Mouse (Mus musculus) hindbrain, embryonic 10.5 days (tissue): ENCODE measurements around the gene Gtf2f1. TPM values are rescaled to one million over a fixed set of nuclear protein-coding genes. Genes with fewer than 3 reads are reported as not detected.

Experiments
- DNase-seq: peaks from one replicate; pipeline ENCODE4 v3.0.0-alpha.2; 2017; ENCODE audit warnings: low spot score
- H3K27ac ChIP-seq: fragments of 300-500 bp; sonication (generic); 2 replicates; pipeline ENCODE4 v1.5.1; 2016; ENCODE audit warnings: mild to moderate bottlenecking, moderate library complexity
- H3K27me3 ChIP-seq: fragments of 300-500 bp; sonication (generic); 2 replicates; pipeline ENCODE4 v1.6.1; 2016; ENCODE audit warnings: mild to moderate bottlenecking; ENCODE audit not compliant: poor library complexity, insufficient read depth, severe bottlenecking
- H3K36me3 ChIP-seq: fragments of 300-500 bp; sonication (generic); 2 replicates; pipeline ENCODE4 v1.6.1; 2016; ENCODE audit warnings: mild to moderate bottlenecking, moderate library complexity
- H3K4me1 ChIP-seq: fragments of 300-500 bp; sonication (generic); replicated peaks from 2 replicates; pipeline ENCODE4 v1.6.1; 2016; ENCODE audit warnings: mild to moderate bottlenecking
- H3K4me3 ChIP-seq: fragments of 300-500 bp; sonication (generic); 2 replicates; pipeline ENCODE4 v1.5.1; 2016; ENCODE audit warnings: mild to moderate bottlenecking, moderate library complexity
- H3K9me3 ChIP-seq: fragments of 300-500 bp; sonication (generic); 2 replicates; pipeline ENCODE4 v1.6.1; 2016; ENCODE audit warnings: mild to moderate bottlenecking, moderate library complexity
- WGBS: fragments of 180-500 bp; shearing (Covaris S2); methylation state at CpG from one replicate; pipeline ENCODE4 v1.1.7; 2016; 5-methylcytosine and 5-hydroxymethylcytosine counted together
- polyA plus RNA-seq: library from polyadenylated mRNA; unstranded; fragments of >200 nt; fragmentation: Nextera tagmentation; extraction: Ambion mirVana; gene quantifications from 2 replicates; pipeline ENCODE4 v1.2.1, GENCODE M21; 2016

The Gtf2f1 gene
- polyA plus RNA-seq, 1 experiment from 2014 or later: 71.0 TPM

- DNase-seq: peak; percentile 57
- Histone ChIP-seq H3K4me1 (peaks cover 26% of the 10 kb centered on the region), H3K27ac (peak within 1 kb of the TSS; percentile 99), H3K4me3 (peak within 1 kb of the TSS; percentile 77), H3K36me3 (peaks cover 36% of the 10 kb centered on the region), H3K27me3 (no peaks in the 10 kb centered on the region), H3K9me3 (no peaks in the 10 kb centered on the region)
- WGBS: under 1% methylated on average over 98 of the region's 99 CpGs
These were observed 20.0 kb upstream of the Gtf2f1 start, which contains the start of gene Khsrp for GRCm38 (mm10) chr17:57030931-57031660. Gene Khsrp, minus strand, starts transcription at chr17:57031522.

DNA sequence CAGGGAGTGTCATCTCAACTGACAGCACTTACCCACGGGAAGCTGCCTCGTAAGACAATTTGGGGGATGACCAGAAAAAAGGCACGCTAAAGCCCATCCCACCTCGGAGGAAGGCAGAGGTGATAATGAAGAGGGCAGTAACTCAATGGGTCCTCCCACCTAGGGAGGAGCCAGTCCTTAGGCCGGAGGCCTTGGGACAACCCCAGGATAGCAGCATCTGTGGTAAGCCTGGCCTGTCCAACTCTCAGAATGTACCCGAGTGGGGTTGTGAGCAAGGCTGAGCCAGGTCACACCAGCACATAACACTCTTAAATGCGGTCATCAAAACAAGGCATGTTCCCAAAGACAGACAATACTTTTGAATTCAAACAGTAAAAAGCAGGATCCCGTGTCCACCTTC is 18.6 kb upstream of the Gtf2f1 start:
- Histone ChIP-seq H3K27ac (no peak overlapping the region), H3K4me1 (peaks cover 26% of the 10 kb centered on the region), H3K4me3 (peak overlapping the region; percentile 77), H3K36me3 (peaks cover 50% of the 10 kb centered on the region), H3K27me3 (no peaks in the 10 kb centered on the region), H3K9me3 (no peaks in the 10 kb centered on the region)
- 56% methylated on average over 8 of the region's 8 CpGs for whole genome bisulfite sequencing
- no peak for DNase-seq

DNA sequence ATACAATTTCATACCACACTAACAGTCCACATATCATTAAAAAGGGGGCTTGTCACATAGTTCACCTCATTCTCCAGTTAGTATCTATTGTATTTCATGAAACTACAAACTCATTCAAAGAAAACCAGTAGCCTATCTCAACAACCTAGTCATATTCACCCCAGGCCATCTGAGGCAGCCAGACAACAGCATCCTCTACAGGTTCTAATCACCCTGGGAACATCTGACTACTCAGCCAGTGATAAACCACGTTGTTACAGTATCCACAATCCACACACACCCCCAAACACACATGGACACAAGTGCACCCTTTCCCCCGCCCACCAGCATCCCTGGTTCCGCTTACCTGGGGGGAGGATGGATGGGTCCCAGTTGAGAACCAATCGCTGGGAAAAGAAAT is 16.4 kb upstream of the Gtf2f1 start:
- Histone ChIP-seq H3K4me3 (no peak overlapping the region), H3K36me3 (peaks cover 72% of the 10 kb centered on the region), H3K4me1 (peaks cover 22% of the 10 kb centered on the region), H3K27me3 (no peaks in the 10 kb centered on the region), H3K27ac (no peak overlapping the region), H3K9me3 (no peaks in the 10 kb centered on the region)
- 91% methylated on average over 4 of the region's 4 CpGs for WGBS
- DNase-seq: no peak

DNA sequence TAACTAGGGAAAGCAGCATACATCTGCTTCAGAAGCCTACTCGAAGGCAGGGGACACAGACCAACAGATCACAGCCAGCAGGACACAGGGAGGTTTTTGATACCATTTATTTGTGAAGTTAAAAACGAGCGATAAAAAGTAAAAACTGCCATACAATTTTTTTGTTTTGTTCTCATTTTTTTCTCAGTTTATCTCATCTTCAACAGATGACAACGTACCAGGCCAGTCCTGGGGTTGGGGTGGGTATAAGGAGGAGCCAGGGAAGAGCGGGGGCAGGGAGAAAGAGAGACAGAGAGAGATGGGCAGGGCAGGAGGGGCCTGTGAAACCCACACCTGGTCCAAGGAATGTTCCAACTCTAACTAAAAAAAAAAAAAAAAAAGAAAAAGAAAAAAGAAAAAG is 9.9 kb upstream of the Gtf2f1 start:
- no peak overlapping the region for H3K4me3 ChIP-seq
- no peak for DNase-seq
- peaks cover 69% of the 10 kb centered on the region for H3K36me3 ChIP-seq
- H3K4me1 ChIP-seq: no peaks in the 10 kb centered on the region
- H3K9me3 ChIP-seq: no peaks in the 10 kb centered on the region
- WGBS: 92% methylated on average over 5 of the region's 5 CpGs
- no peak overlapping the region for H3K27ac ChIP-seq
- H3K27me3 ChIP-seq: no peaks in the 10 kb centered on the region

DNA sequence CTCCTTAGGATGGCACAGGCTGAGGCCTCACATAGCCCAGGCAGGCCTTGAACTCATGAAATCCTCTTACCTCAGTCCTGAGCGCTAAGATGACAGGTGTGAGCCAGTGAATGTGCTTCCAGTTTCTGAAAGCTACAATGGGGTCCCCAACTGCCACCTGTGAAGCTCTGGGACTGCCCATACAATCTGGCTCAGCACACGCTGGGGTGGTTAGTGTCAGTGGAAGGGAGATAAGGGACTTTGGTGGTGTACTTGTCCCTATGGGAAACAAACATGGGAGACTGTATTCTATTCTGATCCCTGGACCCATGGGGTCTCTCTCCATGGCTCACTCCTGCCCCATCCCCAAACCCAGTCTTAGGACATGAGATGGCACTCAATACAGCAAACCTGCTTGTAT is 8.6 kb upstream of the Gtf2f1 start:
- no peak for DNase-seq
- Histone ChIP-seq H3K4me1 (no peaks in the 10 kb centered on the region), H3K27ac (no peak overlapping the region), H3K9me3 (no peaks in the 10 kb centered on the region), H3K4me3 (no peak overlapping the region), H3K27me3 (no peaks in the 10 kb centered on the region), H3K36me3 (peaks cover 57% of the 10 kb centered on the region)
- 84% methylated on average over 2 of the region's 2 CpGs for WGBS

GRCm38 (mm10) chr17:57012245-57012795 is 1.2 kb upstream of the Gtf2f1 start:
- 76% methylated on average over 13 of the region's 13 CpGs for WGBS
- Histone ChIP-seq H3K27ac (peak overlapping the region; percentile 97), H3K4me3 (peak overlapping the region; percentile 78), H3K36me3 (peaks cover 23% of the 10 kb centered on the region), H3K9me3 (no peaks in the 10 kb centered on the region), H3K4me1 (peaks cover 23% of the 10 kb centered on the region), H3K27me3 (no peaks in the 10 kb centered on the region)
- DNase-seq: no peak

DNA sequence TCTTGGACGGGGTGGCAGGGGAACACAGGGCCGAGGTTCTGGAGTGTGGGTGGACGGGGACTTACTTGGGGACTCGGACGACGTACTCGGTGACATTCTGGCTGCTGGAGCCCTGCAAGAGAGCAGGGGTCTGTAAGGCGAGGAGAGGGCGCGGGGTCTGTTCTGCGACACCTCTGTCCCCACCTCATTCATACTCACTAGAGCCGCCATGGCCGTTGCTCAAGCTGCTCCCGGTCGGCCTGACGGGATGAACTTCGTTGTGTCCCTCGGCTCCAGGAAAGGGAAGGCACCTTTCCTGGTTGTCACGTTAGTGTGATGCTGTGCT is 215 bp downstream of the Gtf2f1 start:
- DNase-seq: no peak
- WGBS: under 1% methylated on average over 19 of the region's 19 CpGs
- Histone ChIP-seq H3K27ac (peak overlapping the region; percentile 97), H3K4me3 (peak overlapping the region; percentile 78), H3K9me3 (no peaks in the 10 kb centered on the region), H3K27me3 (no peaks in the 10 kb centered on the region), H3K36me3 (peaks cover 38% of the 10 kb centered on the region), H3K4me1 (peaks cover 23% of the 10 kb centered on the region)

DNA sequence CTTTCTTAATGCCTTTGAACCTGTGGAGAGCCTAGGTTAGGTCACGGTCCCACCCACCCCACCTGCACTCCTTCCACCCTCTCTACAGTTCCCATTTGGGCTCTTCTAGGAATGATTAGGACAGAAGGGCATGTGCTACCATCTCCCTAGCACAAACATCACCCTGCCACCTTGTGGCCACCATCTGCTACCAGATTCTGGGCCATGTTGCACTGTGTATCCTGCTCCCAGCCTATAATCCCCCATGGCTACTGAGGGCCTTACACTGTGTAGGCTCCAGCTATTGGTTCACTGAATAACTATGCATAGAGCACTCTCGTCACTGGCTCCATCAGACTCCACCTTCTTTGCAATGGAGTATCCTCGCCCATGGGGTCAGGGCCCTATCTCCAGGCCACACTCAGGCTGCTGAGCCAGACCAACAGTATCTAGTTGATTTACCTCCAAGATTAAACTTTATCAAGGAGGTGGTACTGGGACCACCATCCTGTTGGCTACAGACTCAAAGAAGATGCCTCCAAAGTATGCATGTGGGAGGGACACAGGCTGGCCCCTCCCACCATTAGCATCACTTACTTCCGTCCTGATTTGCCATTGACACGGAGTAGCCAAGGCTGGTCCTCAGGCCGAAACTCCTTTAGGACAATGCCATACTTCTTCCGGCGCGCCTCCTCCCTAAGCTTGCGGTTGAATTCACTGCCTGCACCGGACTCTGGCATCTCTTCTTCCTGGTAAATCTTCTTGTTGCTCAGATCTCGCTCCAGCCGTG is 3.8 kb downstream of the Gtf2f1 start:
- H3K27ac ChIP-seq: no peak overlapping the region
- H3K9me3 ChIP-seq: no peaks in the 10 kb centered on the region

DNA sequence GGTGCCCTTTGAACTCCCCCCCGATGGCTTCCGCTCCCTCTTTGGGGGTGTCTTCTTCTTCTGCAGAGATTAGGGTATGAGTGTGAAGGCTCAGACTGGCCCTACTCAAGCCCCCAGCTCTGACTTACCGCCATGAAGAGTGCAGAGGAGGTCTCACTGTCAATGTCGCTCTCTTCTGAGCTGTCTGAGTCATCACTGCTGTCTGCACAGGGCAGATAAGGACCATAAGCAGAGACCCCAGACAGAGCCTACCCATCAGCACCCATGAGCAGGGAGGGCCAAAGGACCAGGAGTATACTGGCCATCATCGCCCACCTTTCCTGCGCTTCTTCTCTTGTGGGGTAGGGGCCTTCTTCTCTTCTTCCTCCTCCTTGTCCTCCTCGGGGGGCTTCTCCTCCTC is 7.1 kb downstream of the Gtf2f1 start:
- Histone ChIP-seq H3K27ac (no peak overlapping the region), H3K36me3 (peaks cover 96% of the 10 kb centered on the region), H3K9me3 (no peaks in the 10 kb centered on the region), H3K27me3 (no peaks in the 10 kb centered on the region), H3K4me1 (no peaks in the 10 kb centered on the region), H3K4me3 (no peak overlapping the region)
- DNase-seq: no peak
- WGBS: 89% methylated on average over 7 of the region's 7 CpGs

More for the DNA sequence above, 3.8 kb downstream of the Gtf2f1 start:
- H3K4me3 ChIP-seq: no peak overlapping the region
- H3K27me3 ChIP-seq: no peaks in the 10 kb centered on the region
- WGBS: 94% methylated on average over 13 of the region's 13 CpGs
- H3K36me3 ChIP-seq: peaks cover 73% of the 10 kb centered on the region
- peaks cover 19% of the 10 kb centered on the region for H3K4me1 ChIP-seq
- no peak for DNase-seq

GRCm38 (mm10) chr17:57001228-57001627 is 9.9 kb downstream of the Gtf2f1 start:
- no peaks in the 10 kb centered on the region for H3K9me3 ChIP-seq
- WGBS: 79% methylated on average over 8 of the region's 8 CpGs
- no peak for DNase-seq
- H3K27me3 ChIP-seq: no peaks in the 10 kb centered on the region
- no peak overlapping the region for H3K27ac ChIP-seq
- peaks cover 80% of the 10 kb centered on the region for H3K36me3 ChIP-seq
- no peak overlapping the region for H3K4me3 ChIP-seq
- peaks cover 16% of the 10 kb centered on the region for H3K4me1 ChIP-seq

DNA sequence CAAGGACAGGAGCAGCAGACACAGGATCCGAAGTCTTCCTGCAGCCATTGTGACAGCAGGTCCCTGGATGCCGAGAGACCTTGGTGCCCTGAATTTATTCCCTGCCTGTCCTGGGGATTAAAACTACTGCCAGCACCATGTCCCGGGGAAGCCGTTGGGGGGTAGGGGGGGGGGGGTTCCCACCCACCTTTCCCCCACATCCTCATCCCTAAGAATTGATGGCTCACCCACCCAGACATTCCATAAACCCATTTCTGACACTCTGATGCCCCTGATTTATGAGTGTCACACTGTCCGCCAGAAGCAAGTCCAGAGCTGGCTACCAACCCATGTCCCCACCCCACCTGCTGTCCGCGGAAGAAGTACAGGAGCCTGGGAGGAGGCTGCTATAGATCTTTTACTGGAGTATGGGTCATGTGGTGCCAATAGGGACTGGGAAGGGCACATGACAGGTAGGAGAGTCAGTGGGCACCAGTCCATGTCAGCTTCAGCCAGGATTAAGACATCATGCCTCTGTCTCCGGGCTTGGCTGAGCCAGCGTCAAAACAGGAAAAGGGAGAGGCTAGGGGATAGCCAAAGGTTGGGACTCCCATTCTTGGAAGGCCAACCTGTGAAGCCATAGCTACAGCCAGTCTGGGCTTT is 11.0 kb downstream of the Gtf2f1 start, which contains the start of gene Pspn:
Pspn (minus strand) TSS at position 51 of the 642 bp plus-strand sequence.
- Histone ChIP-seq H3K27ac (no peak within 1 kb of the TSS), H3K4me3 (no peak within 1 kb of the TSS), H3K36me3 (peaks cover 80% of the 10 kb centered on the region), H3K4me1 (peaks cover 16% of the 10 kb centered on the region), H3K9me3 (no peaks in the 10 kb centered on the region), H3K27me3 (no peaks in the 10 kb centered on the region)
- no peak for DNase-seq
- WGBS: 83% methylated on average over 9 of the region's 9 CpGs

- Histone ChIP-seq H3K27ac (no peak overlapping the region), H3K9me3 (no peaks in the 10 kb centered on the region), H3K4me3 (no peak overlapping the region), H3K27me3 (no peaks in the 10 kb centered on the region), H3K36me3 (peaks cover 80% of the 10 kb centered on the region), H3K4me1 (peaks cover 16% of the 10 kb centered on the region)
- 94% methylated on average over 9 of the region's 9 CpGs for WGBS
- DNase-seq: no peak
These were observed 11.7 kb downstream of the Gtf2f1 start for GRCm38 (mm10) chr17:56999414-56999813.
